Mouse (Mus musculus): Measurements from ENCODE around the gene 2010315B03Rik.

DNA sequence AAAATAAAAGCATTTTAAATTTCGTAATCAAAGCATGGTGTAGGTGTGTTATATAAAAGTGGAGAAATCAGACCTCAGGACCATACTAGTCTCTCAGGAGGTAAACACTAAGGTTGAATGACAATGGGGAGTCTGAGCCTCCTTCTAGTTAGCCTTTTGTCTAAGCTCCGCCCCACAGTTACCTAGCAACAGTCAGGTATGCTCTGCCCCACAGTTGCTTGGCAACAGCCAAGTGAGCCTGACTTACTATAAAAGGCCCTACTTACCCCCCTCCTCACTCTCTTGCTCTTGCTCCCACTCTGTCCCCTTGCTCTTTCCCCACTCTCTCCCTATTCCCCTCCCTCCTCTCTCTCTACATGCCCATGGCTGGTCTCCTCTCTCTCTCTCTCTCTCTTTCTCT is 44.6 kb downstream of the 2010315B03Rik start:
- TF ChIP-seq POLR2A (IDR thresholded peaks at IDR 0.05; ENCODE audit: extremely low read depth, insufficient read depth, low read length) (no peak), CTCF (IDR thresholded peaks at IDR 0.05; ENCODE audit: low read depth, low read length) (no peak)
